Mouse (Mus musculus): ENCODE results near the gene 4933424G06Rik.

GRCm38 (mm10) chr1:36665165-36665723, 44.7 kb upstream of the 4933424G06Rik start:
- TF ChIP-seq ZNF384 (IDR thresholded peaks at IDR 0.05; ENCODE audit: low read depth, low read length) (no peak), GABPA (IDR thresholded peaks at IDR 0.05; ENCODE audit: low read depth, low read length) (no peak)
